Mouse (Mus musculus): ENCODE measurements at regions not wholly inside any gene's neighbourhood (a gene's known extent, or its start where the extent isn't known, plus 50 kb on each side); places are given as distances from the start of the nearest gene placed in this dataset.

DNA sequence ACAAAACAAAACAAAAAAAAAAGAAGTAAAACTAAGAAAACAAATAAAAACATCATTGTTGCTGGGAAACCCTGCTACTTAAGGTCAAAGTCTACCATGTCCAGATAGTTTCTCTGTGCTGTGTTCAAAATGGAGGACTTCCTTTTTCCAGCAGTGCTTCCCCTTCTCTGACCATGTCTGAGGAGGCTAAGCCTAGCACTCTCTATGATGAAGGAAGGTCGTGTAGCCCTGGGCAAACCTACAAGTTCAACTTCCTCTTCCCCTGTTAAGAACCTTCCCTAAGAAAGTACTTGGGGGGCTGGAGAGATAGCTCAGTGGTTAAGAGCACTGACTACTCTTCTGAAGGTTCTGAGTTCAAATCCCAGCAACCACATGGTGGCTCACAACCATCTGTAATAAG, 57.3 kb upstream of the Glrp1 start:
- WGBS = 5% methylated on average over 1 of the region's 1 CpGs
- TF ChIP-seq CTCF (IDR thresholded peaks at IDR 0.05; ENCODE audit: control insufficient read depth, insufficient read depth, low read length) = no peak
- TF ChIP-seq POLR2A (IDR thresholded peaks at IDR 0.05; ENCODE audit: borderline replicate concordance, control insufficient read depth, low read depth, low read length) = no peak
- H3K4me1 ChIP-seq (ENCODE audit: control insufficient read depth, insufficient read depth, low read length) = no peaks in the 10 kb centered on the region
- no peak overlapping the region for H3K27ac ChIP-seq (ENCODE audit: control insufficient read depth, insufficient read depth, low read depth, low read length, poor library complexity)
- no peak overlapping the region for H3K4me3 ChIP-seq (replicated peaks; ENCODE audit: control insufficient read depth, low read depth, low read length)

DNA sequence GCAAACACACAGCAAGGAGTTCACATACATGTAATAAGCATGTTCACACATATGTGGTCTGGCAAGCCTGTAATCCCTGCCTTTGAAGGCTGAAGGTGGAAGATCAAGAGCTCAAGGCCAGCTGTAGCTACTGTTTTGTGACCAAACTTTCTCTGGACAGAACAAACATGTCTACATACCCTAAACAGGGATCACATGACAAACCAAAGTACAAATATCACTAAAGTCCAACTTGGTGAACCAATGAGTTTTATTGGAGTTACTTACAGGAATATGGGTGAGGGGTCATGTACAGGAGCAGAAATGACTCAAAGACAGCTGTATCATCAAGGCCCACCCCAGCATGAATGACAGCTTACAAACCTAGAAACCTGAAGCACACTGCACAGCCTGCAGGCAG, 56.6 kb upstream of the Glrp1 start:
- H3K4me3 ChIP-seq (replicated peaks; ENCODE audit: control insufficient read depth, low read depth, low read length) = no peak overlapping the region
- TF ChIP-seq POLR2A (IDR thresholded peaks at IDR 0.05; ENCODE audit: borderline replicate concordance, control insufficient read depth, low read depth, low read length) = no peak
- TF ChIP-seq CTCF (IDR thresholded peaks at IDR 0.05; ENCODE audit: control insufficient read depth, insufficient read depth, low read length) = no peak
- no peak overlapping the region for H3K27ac ChIP-seq (ENCODE audit: control insufficient read depth, insufficient read depth, low read depth, low read length, poor library complexity)
- H3K4me1 ChIP-seq (ENCODE audit: control insufficient read depth, insufficient read depth, low read length) = no peaks in the 10 kb centered on the region

DNA sequence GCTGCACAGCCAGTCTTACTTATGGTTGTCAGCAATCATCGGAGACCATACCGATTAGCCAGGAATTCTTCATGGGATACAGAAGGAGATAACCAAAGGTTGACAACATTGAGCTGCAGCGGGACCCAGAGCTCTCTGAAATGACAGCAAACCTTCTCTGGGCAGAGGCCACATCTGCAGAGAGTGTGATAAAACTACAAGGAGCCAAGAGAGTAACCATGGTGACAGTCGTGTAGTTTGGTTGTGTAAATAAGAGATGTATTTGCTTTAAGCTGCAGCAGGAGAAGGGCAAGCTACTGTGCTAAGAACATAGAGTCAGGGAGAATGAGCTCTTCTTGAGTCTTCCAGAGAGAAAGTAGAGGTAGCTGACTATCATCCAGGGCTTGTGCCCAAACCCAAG, 55.0 kb upstream of the Glrp1 start:
- H3K4me3 ChIP-seq (replicated peaks; ENCODE audit: control insufficient read depth, low read depth, low read length) = no peak overlapping the region
- no peaks in the 10 kb centered on the region for H3K4me1 ChIP-seq (ENCODE audit: control insufficient read depth, insufficient read depth, low read length)
- no peak for TF ChIP-seq POLR2A (IDR thresholded peaks at IDR 0.05; ENCODE audit: borderline replicate concordance, control insufficient read depth, low read depth, low read length)
- no peak for TF ChIP-seq CTCF (IDR thresholded peaks at IDR 0.05; ENCODE audit: control insufficient read depth, insufficient read depth, low read length)
- WGBS = 70% methylated on average over 4 of the region's 4 CpGs
- no peak overlapping the region for H3K27ac ChIP-seq (ENCODE audit: control insufficient read depth, insufficient read depth, low read depth, low read length, poor library complexity)

DNA sequence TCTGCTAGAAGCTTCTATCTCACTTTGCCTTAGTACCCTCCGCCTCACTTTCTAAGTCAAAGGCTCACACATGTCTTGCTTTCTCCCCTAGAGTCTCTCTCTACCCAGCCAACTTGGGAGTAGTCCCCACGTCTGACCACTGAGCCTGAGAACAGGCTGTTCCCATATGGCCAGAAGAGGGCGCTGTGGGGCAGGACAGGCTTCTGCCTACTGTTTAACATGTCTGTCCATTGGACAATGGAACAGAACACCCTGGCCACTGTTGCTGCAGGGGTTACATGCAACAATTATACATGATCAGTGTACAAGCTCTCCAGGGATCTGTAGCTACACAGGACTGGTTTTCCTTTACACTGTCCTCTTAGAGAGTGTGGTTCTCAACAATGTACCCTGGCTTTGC, 52.5 kb upstream of the Glrp1 start:
- H3K4me1 ChIP-seq (ENCODE audit: control insufficient read depth, insufficient read depth, low read length) = no peaks in the 10 kb centered on the region
- no peak overlapping the region for H3K4me3 ChIP-seq (replicated peaks; ENCODE audit: control insufficient read depth, low read depth, low read length)
- 22% methylated on average over 3 of the region's 3 CpGs for WGBS
- no peak overlapping the region for H3K27ac ChIP-seq (ENCODE audit: control insufficient read depth, insufficient read depth, low read depth, low read length, poor library complexity)
- TF ChIP-seq CTCF (IDR thresholded peaks at IDR 0.05; ENCODE audit: control insufficient read depth, insufficient read depth, low read length) (peak; percentile 97), POLR2A (IDR thresholded peaks at IDR 0.05; ENCODE audit: borderline replicate concordance, control insufficient read depth, low read depth, low read length) (no peak)

DNA sequence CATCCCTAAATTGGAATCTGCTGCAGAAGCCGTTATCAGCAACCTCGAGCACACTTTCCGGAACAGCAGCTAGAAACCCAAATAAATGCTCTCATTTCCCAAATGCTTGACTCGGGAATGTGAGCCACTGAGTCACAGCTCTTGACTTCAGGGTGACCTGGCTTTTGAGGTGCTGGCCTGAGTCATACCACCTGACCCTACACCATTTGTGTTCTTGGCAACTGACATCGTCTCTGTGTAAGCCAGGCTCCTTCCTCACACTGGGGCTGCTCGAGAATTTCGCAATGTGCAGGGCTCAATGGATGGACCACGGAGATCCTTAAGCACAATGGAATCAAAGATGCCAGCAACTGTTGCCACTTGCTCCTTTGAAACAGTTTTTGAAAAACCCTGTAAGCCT, 50.9 kb upstream of the Glrp1 start:
- no peak for TF ChIP-seq POLR2A (IDR thresholded peaks at IDR 0.05; ENCODE audit: borderline replicate concordance, control insufficient read depth, low read depth, low read length)
- TF ChIP-seq CTCF (IDR thresholded peaks at IDR 0.05; ENCODE audit: control insufficient read depth, insufficient read depth, low read length) = no peak
- WGBS = 58% methylated on average over 8 of the region's 8 CpGs
- Histone ChIP-seq H3K27ac (ENCODE audit: control insufficient read depth, insufficient read depth, low read depth, low read length, poor library complexity) (no peak overlapping the region), H3K4me1 (ENCODE audit: control insufficient read depth, insufficient read depth, low read length) (no peaks in the 10 kb centered on the region), H3K4me3 (replicated peaks; ENCODE audit: control insufficient read depth, low read depth, low read length) (no peak overlapping the region)
